Mouse (Mus musculus): ENCODE data around the gene Drd4. TPM values are rescaled to one million over a fixed set of nuclear protein-coding genes. Genes with fewer than 3 reads are reported as not detected.

Drd4 gene
- polyA plus RNA-seq, 1 experiment = not detected

DNA sequence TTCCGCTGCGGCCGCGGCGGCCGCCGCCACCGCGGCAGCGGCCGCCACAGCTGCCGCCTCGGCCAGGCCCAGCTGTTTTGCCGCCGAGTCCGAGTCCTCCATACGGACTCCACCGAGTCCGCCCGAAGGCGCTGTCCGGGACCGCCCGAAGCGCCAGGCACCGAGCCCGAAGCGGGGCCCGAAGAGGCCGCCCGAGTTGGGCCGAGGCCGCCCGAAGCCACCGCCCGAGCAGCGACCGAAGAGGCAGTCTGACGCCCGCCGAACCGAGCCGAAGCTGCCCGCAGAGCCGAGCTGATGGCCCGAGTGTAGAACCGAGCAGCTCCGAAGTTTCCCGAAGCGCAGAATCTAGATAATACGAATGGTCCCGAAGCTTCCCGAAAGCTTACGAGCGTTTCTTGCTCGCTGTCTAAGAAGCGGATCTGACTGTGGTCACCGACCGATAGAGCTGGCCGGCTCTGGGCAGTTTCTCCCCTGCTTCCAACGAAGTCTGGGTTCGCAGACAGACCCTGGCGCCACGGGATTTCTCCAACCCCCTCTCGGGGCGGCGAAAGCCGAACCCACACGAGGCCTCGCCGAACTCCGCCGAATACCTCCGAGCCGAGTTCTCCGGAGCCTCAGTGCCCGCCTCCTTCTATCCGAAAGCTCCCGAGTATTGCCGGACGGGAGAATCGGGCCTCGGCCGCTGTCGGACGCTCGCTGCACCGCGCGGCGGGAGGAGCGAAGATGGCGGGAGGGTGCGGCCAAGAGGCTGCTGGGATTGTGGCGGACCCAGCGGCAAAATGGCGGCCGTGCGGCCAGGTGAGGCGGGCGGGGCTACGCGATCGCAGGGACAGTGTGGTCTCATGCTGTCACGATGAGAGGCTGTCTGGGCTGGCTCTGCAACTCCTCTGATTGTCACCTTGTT is 35.9 kb downstream of the Drd4 start, which contains the start of the genes Deaf1 and Tmem80:
Gene Deaf1 (minus strand): TSS at position 222 of the 904 bp plus-strand sequence.
Gene Tmem80 (plus strand): TSS at position 271 of the 904 bp plus-strand sequence.
- no peak for TF ChIP-seq CTCF (IDR thresholded peaks at IDR 0.05; ENCODE audit: insufficient read depth, low read depth, low read length)
- TF ChIP-seq POLR2A (IDR thresholded peaks at IDR 0.05; ENCODE audit: insufficient read depth, low read depth, low read length) = peak; percentile 80
- Histone ChIP-seq H3K27ac (ENCODE audit: insufficient read depth, low read depth, low read length) (peak within 1 kb of the TSS; percentile 98), H3K4me1 (ENCODE audit: control insufficient read depth, insufficient read depth, low read length) (peaks cover 9% of the 10 kb centered on the region), H3K4me3 (ENCODE audit: insufficient read depth, low read depth, low read length) (peak within 1 kb of the TSS; percentile 61)
- under 1% methylated on average over 104 of the region's 105 CpGs for WGBS

DNA sequence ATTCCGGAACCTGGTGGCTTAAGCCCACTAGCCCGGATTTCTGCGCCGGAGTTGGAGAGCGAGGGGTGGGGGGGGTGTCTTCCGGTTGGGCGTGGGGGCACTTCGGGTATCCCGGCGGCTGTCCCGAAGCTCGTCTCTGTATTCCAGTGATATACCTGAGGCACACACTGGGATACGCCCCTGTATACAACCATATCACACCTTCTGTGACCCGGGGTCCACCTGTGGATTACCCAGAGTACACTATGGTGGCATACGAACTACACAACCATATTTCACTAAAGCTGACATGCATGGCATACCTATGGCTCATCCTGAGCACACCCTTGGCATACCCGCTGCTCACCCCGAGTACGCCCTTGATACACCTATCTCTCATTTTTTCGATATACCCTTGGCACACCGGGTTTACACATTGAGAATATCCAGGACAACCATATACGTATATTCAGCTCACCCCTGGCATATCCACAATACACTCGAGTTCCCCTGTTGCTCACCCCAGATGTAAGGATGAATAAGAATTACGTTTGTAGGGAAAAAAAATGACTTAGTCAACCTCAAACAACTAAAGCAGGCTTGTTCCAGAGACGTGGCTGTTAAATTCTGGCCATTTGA is 36.7 kb downstream of the Drd4 start:
- Histone ChIP-seq H3K4me1 (ENCODE audit: control insufficient read depth, insufficient read depth, low read length) (peaks cover 9% of the 10 kb centered on the region), H3K4me3 (ENCODE audit: insufficient read depth, low read depth, low read length) (peak overlapping the region; percentile 61), H3K27ac (ENCODE audit: insufficient read depth, low read depth, low read length) (peak overlapping the region; percentile 64)
- WGBS = 11% methylated on average over 24 of the region's 24 CpGs
- TF ChIP-seq POLR2A (IDR thresholded peaks at IDR 0.05; ENCODE audit: insufficient read depth, low read depth, low read length) (no peak), CTCF (IDR thresholded peaks at IDR 0.05; ENCODE audit: insufficient read depth, low read depth, low read length) (no peak)

DNA sequence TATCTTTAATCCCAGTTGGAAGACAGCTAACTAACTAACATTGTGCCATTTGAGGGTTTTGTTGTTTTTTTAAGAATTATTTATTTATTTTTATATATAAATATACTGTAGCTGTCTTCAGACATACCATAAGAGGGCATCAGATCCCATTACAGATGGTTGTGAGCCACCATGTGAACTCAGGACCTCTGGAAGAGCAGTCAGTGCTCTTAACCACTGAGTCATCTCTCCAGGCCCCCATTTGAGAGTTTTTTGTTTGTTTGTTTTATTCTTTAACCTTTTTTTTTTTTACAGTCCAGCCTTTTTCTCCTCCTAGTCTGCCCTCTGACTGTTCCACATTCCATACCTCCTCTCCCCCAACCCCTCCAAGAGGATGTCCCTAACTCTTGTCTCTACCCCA is 38.9 kb downstream of the Drd4 start:
- Histone ChIP-seq H3K4me3 (ENCODE audit: insufficient read depth, low read depth, low read length) (no peak overlapping the region), H3K27ac (ENCODE audit: insufficient read depth, low read depth, low read length) (no peak overlapping the region), H3K4me1 (ENCODE audit: control insufficient read depth, insufficient read depth, low read length) (peaks cover 12% of the 10 kb centered on the region)
- TF ChIP-seq POLR2A (IDR thresholded peaks at IDR 0.05; ENCODE audit: insufficient read depth, low read depth, low read length) = no peak
- TF ChIP-seq CTCF (IDR thresholded peaks at IDR 0.05; ENCODE audit: insufficient read depth, low read depth, low read length) = no peak

DNA sequence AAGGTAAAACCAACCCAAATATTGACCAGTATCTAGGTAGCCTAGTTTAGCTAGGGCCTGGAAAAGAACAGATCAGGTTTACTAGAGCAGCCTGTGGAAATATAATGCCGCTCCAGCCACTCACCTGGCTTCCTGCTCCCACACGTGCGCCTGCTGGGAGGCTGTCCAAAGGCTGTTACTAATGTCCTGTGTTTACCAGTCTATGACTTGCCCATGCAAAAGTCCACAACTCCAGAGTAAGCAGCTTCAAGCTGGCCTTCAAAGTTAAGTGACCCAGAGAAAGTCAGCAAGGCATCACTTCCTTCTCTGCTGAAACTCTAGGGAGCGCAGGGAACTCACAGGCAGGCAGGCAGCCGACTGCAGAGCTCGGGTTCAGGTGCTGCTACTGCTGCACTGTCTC is 40.2 kb downstream of the Drd4 start:
- H3K4me3 ChIP-seq (ENCODE audit: insufficient read depth, low read depth, low read length) = no peak overlapping the region
- 82% methylated on average over 6 of the region's 6 CpGs for WGBS
- H3K4me1 ChIP-seq (ENCODE audit: control insufficient read depth, insufficient read depth, low read length) = peaks cover 3% of the 10 kb centered on the region; the same call in 1 of the 2 replicates
- no peak overlapping the region for H3K27ac ChIP-seq (ENCODE audit: insufficient read depth, low read depth, low read length)
- TF ChIP-seq CTCF (IDR thresholded peaks at IDR 0.05; ENCODE audit: insufficient read depth, low read depth, low read length) = no peak

DNA sequence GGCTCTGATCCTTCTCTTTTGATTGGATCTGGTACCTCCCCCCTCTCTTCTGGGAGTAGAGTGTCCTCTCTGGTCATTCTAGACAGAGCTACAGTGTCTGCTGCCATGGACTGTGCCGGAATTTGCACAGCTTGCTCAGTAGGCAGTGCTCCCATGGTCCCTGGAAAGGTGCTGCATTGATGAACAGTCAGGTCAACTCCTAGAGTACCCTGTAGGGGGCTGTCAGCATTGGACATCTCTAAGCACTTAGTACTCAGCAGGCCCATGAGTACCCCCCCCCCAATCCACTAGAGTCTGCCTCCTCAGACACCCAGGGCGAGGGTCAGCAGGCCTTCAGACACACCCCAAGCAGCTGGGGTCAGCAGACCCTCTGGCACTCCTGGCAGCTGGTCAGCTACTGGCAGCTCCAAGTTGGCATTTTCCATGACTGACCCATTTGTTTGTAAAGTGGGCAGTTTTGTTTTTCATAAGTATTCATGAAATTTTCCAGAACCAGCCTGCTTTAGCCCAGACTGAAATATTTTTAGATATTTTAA is 43.3 kb downstream of the Drd4 start:
- TF ChIP-seq POLR2A (IDR thresholded peaks at IDR 0.05; ENCODE audit: insufficient read depth, low read depth, low read length) (no peak), CTCF (IDR thresholded peaks at IDR 0.05; ENCODE audit: insufficient read depth, low read depth, low read length) (no peak)
- no peak overlapping the region for H3K27ac ChIP-seq (ENCODE audit: insufficient read depth, low read depth, low read length)
- WGBS = 48% methylated on average over 2 of the region's 2 CpGs
- H3K4me1 ChIP-seq (ENCODE audit: control insufficient read depth, insufficient read depth, low read length) = peaks cover 12% of the 10 kb centered on the region
- H3K4me3 ChIP-seq (ENCODE audit: insufficient read depth, low read depth, low read length) = no peak overlapping the region

DNA sequence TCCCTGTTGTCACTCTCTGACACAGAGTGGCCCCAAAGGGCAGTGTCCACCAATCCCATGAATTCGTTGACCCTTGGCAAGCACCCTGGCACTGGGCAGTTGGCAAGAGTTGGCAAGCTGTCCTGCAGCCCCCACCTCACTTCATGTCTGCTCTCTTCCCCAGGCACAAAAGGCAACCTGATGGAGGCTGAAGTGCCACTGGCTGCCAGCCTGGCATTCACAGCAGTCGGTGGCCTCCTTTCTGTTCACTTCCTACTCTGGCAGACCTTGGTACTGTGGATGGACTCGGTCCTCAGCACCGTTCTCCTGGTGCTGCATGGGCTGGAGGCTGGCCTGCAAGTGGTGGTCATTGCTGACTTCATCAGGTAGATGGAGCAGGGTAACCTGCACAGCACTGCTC is 43.9 kb downstream of the Drd4 start:
- WGBS = 40% methylated on average over 4 of the region's 4 CpGs
- no peak for TF ChIP-seq POLR2A (IDR thresholded peaks at IDR 0.05; ENCODE audit: insufficient read depth, low read depth, low read length)
- no peak overlapping the region for H3K4me3 ChIP-seq (ENCODE audit: insufficient read depth, low read depth, low read length)
- H3K27ac ChIP-seq (ENCODE audit: insufficient read depth, low read depth, low read length) = no peak overlapping the region
- peaks cover 12% of the 10 kb centered on the region for H3K4me1 ChIP-seq (ENCODE audit: control insufficient read depth, insufficient read depth, low read length)

DNA sequence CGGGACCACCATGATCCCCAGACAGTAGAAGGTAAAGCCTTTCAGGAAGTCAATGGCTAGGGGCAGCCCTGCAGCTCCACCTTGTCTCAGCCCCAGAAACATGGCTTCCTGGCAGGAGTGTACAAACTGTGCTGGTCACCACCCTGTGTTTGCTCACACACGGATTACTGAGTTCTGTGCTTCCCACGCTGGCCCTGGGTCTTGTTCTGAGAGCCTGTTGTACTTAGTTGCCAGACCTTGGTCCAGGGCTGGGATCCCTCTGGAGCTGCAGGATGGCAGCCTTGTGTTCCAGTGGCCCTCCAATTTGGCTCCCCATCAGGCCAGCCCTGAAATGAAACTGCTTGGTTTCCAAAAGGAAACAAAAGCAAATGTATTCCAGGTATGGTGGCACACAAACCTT is 44.5 kb downstream of the Drd4 start:
- 70% methylated on average over 3 of the region's 3 CpGs for WGBS
- no peak for TF ChIP-seq CTCF (IDR thresholded peaks at IDR 0.05; ENCODE audit: insufficient read depth, low read depth, low read length)
- TF ChIP-seq POLR2A (IDR thresholded peaks at IDR 0.05; ENCODE audit: insufficient read depth, low read depth, low read length) = no peak
- no peak overlapping the region for H3K27ac ChIP-seq (ENCODE audit: insufficient read depth, low read depth, low read length)

DNA sequence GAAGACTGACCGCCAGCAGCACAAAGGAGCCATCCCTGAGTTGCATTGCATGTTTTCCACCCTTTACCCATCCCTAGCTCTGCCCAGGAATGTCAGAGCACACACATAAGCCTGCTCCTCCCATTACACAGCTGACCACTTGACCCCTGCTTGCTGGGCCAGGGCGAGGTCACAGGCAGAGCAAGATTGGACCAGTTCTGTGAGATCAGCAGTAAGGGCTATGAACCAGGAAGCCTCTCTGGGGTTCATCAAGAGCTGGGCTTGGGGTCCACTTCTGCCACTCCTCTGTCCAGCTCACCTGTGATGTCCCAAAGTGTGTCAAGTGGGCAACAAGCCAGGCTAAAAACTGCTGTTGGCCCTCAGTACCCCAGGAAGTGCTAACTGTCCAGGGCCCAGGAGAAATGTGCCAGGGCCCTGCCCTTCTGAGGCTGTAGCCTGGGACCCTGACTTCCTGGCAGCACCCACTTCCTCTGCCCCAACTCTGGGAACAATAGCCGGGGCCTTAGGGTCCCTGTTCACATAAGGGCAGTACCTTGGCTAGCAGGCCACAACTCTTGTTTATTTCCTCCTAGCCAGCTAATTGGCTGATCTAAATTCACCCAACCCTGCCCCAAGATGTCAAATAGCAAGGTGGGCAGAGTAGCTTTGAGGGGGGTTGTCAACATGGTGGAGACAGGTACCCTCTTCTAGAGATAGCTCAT is 46.1 kb downstream of the Drd4 start:
- Histone ChIP-seq H3K4me3 (ENCODE audit: insufficient read depth, low read depth, low read length) (no peak overlapping the region), H3K27ac (ENCODE audit: insufficient read depth, low read depth, low read length) (no peak overlapping the region), H3K4me1 (ENCODE audit: control insufficient read depth, insufficient read depth, low read length) (peaks cover 12% of the 10 kb centered on the region)
- WGBS = 81% methylated on average over 3 of the region's 3 CpGs
- no peak for TF ChIP-seq POLR2A (IDR thresholded peaks at IDR 0.05; ENCODE audit: insufficient read depth, low read depth, low read length)
- TF ChIP-seq CTCF (IDR thresholded peaks at IDR 0.05; ENCODE audit: insufficient read depth, low read depth, low read length) = no peak

More for the DNA sequence above, 44.5 kb downstream of the Drd4 start:
- Histone ChIP-seq H3K4me3 (ENCODE audit: insufficient read depth, low read depth, low read length) (no peak overlapping the region), H3K4me1 (ENCODE audit: control insufficient read depth, insufficient read depth, low read length) (peaks cover 12% of the 10 kb centered on the region)
